Mouse (Mus musculus) MEL (cell line): ENCODE measurements around the gene Trub1. TPM values are rescaled to one million over a fixed set of nuclear protein-coding genes. Genes with fewer than 3 reads are reported as not detected.
A peak's percentile ranks its signal among the peaks of the same experiment; 100 is the strongest.

ENCODE experiments used
- DNase-seq: peaks from one replicate; pipeline ENCODE4 v3.0.0; 2011; ENCODE audit warnings: low read depth, low spot score
- H3K27ac ChIP-seq: 2 replicates; pipeline ENCODE4 v1.5.1; 2012; ENCODE audit warnings: low read depth, mild to moderate bottlenecking, control low read depth, low read length, moderate library complexity; ENCODE audit not compliant: control insufficient read depth
- H3K27me3 ChIP-seq, 2 experiments: fragments of 150-350 bp in 1 of 2; sonication (generic) in 1 of 2; 2 replicates each; pipeline ENCODE4 v1.6.1; 2012; ENCODE audit warnings: low read length in 2 of 2, mild to moderate bottlenecking in 2 of 2, improper control_type of control experiment in 1 of 2, moderate library complexity in 1 of 2; ENCODE audit not compliant: insufficient read depth in 2 of 2, control insufficient read depth in 1 of 2
- H3K36me3 ChIP-seq, 2 experiments: 2 replicates each; pipeline ENCODE4 v1.6.1; 2012 to 2014; ENCODE audit warnings: low read length in 2 of 2, improper control_type of control experiment in 1 of 2, inconsistent platforms in 1 of 2, mild to moderate bottlenecking in 1 of 2; ENCODE audit not compliant: insufficient read depth in 2 of 2, control insufficient read depth in 1 of 2
- H3K4me1 ChIP-seq, 2 experiments: fragments of 150-350 bp in 1 of 2; sonication (generic) in 1 of 2; 2 replicates each; pipeline ENCODE4 v1.6.1; 2012; ENCODE audit warnings: low read length in 2 of 2, improper control_type of control experiment in 1 of 2, mild to moderate bottlenecking in 1 of 2; ENCODE audit not compliant: insufficient read depth in 2 of 2, control insufficient read depth in 1 of 2
- H3K4me3 ChIP-seq, 2 experiments: fragments of 150-350 bp in 1 of 2; sonication (generic) in 1 of 2; 2 replicates each; pipeline ENCODE4 v1.5.1; 2012; ENCODE audit warnings: low read depth in 2 of 2, low read length in 2 of 2, mild to moderate bottlenecking in 2 of 2, moderate library complexity in 2 of 2, control low read depth in 1 of 2, improper control_type of control experiment in 1 of 2; ENCODE audit not compliant: control insufficient read depth in 1 of 2, insufficient read depth in 1 of 2
- H3K79me2 ChIP-seq: 2 replicates; pipeline ENCODE4 v1.6.1; 2012; ENCODE audit warnings: mild to moderate bottlenecking, low read length, moderate library complexity; ENCODE audit not compliant: control insufficient read depth, poor library complexity, insufficient read depth
- H3K9ac ChIP-seq: 2 replicates; pipeline ENCODE4 v1.6.1; 2012; ENCODE audit warnings: low read depth, mild to moderate bottlenecking, control low read depth, low read length, moderate library complexity; ENCODE audit not compliant: control insufficient read depth, poor library complexity, severe bottlenecking
- H3K9me3 ChIP-seq: fragments of 150-350 bp; sonication (generic); replicated peaks from 2 replicates; pipeline ENCODE4 v1.6.1; 2012; ENCODE audit warnings: mild to moderate bottlenecking, low read length, improper control_type of control experiment, moderate library complexity; ENCODE audit not compliant: insufficient read depth
- BHLHE40 ChIP-seq: IDR thresholded peaks from 2 replicates; pipeline ENCODE4 v1.6.1; 2012; ENCODE audit warnings: low read depth, mild to moderate bottlenecking, inconsistent platforms, low read length, improper control_type of control experiment, borderline replicate concordance
- CHD1 ChIP-seq: IDR thresholded peaks from 2 replicates; pipeline ENCODE4 v1.6.1; 2012; ENCODE audit warnings: low read depth, mild to moderate bottlenecking, inconsistent platforms, low read length, improper control_type of control experiment
- E2F4 ChIP-seq: IDR thresholded peaks from 2 replicates; pipeline ENCODE4 v1.6.1; 2011; ENCODE audit warnings: low read depth, low read length, improper control_type of control experiment, borderline replicate concordance
- ELF1 ChIP-seq: IDR thresholded peaks from 2 replicates; pipeline ENCODE4 v1.6.1; 2014; ENCODE audit warnings: low read depth, mild to moderate bottlenecking, inconsistent platforms, low read length, improper control_type of control experiment, moderate library complexity
- EP300 ChIP-seq, 2 experiments: IDR thresholded peaks; 2 replicates each; pipeline ENCODE4 v1.6.1; 2011; ENCODE audit warnings: improper control_type of control experiment in 2 of 2, low read length in 2 of 2, low read depth in 1 of 2, mild to moderate bottlenecking in 1 of 2
- ETS1 ChIP-seq: IDR thresholded peaks from 2 replicates; pipeline ENCODE4 v1.6.1; 2012; ENCODE audit warnings: low read depth, mild to moderate bottlenecking, inconsistent platforms, low read length, improper control_type of control experiment, moderate library complexity
- GABPA ChIP-seq: IDR thresholded peaks from 2 replicates; pipeline ENCODE4 v1.6.1; 2012; ENCODE audit warnings: low read depth, mild to moderate bottlenecking, inconsistent platforms, low read length, improper control_type of control experiment, moderate library complexity
- HCFC1 ChIP-seq: IDR thresholded peaks from 2 replicates; pipeline ENCODE4 v1.6.1; 2012; ENCODE audit warnings: low read depth, mild to moderate bottlenecking, inconsistent platforms, low read length, improper control_type of control experiment, moderate library complexity
- KAT2A ChIP-seq: conservative IDR thresholded peaks from 2 replicates; pipeline ENCODE4 v1.6.1; 2012; ENCODE audit warnings: low read depth, low read length, improper control_type of control experiment, inconsistent platforms
- MAZ ChIP-seq: IDR thresholded peaks from 2 replicates; pipeline ENCODE4 v1.6.1; 2012; ENCODE audit warnings: low read depth, mild to moderate bottlenecking, inconsistent platforms, low read length, improper control_type of control experiment
- MEF2A ChIP-seq: IDR thresholded peaks from 2 replicates; pipeline ENCODE4 v1.6.1; 2014; ENCODE audit warnings: low read depth, mild to moderate bottlenecking, inconsistent platforms, low read length, improper control_type of control experiment; ENCODE audit not compliant: poor library complexity, insufficient replicate concordance, severe bottlenecking; ENCODE audit errors: extremely low read depth
- POLR2A ChIP-seq, 2 experiments: IDR thresholded peaks; 2 replicates each; pipeline ENCODE4 v1.6.1; 2011 to 2012; ENCODE audit warnings: low read length in 2 of 2, mild to moderate bottlenecking in 2 of 2, control low read depth in 1 of 2, improper control_type of control experiment in 1 of 2, low read depth in 1 of 2, moderate library complexity in 1 of 2; ENCODE audit not compliant: control insufficient read depth in 1 of 2, insufficient read depth in 1 of 2, poor library complexity in 1 of 2
- POLR2AphosphoS2 ChIP-seq: IDR thresholded peaks from 2 replicates; pipeline ENCODE4 v1.6.1; 2011; ENCODE audit warnings: low read length, improper control_type of control experiment
- POLR2AphosphoS5 ChIP-seq: IDR thresholded peaks from 2 replicates; pipeline ENCODE4 v1.6.1; 2012; ENCODE audit warnings: low read depth, borderline replicate concordance, mild to moderate bottlenecking, inconsistent platforms, low read length, moderate library complexity, mixed read lengths
- RAD21 ChIP-seq: IDR thresholded peaks from 2 replicates; pipeline ENCODE4 v1.6.1; 2011; ENCODE audit warnings: mild to moderate bottlenecking, low read depth, low read length, improper control_type of control experiment
- SMC3 ChIP-seq: IDR thresholded peaks from 2 replicates; pipeline ENCODE4 v1.6.1; 2011; ENCODE audit warnings: low read depth, low read length, improper control_type of control experiment
- TBP ChIP-seq: IDR thresholded peaks from 2 replicates; pipeline ENCODE4 v1.8.0; 2011; ENCODE audit warnings: low read depth, low read length, improper control_type of control experiment
- TCF12 ChIP-seq: IDR thresholded peaks from 2 replicates; pipeline ENCODE4 v1.6.1; 2014; ENCODE audit warnings: low read depth, mild to moderate bottlenecking, inconsistent platforms, low read length, improper control_type of control experiment, moderate library complexity
- UBTF ChIP-seq: IDR thresholded peaks from 2 replicates; pipeline ENCODE4 v1.6.1; 2012; ENCODE audit warnings: low read depth, mild to moderate bottlenecking, inconsistent platforms, low read length, improper control_type of control experiment, moderate library complexity, borderline replicate concordance; ENCODE audit not compliant: insufficient read depth
- USF1 ChIP-seq: IDR thresholded peaks from 2 replicates; pipeline ENCODE4 v1.6.1; 2014; ENCODE audit warnings: low read depth, mild to moderate bottlenecking, inconsistent platforms, low read length, improper control_type of control experiment, moderate library complexity
- ZC3H11A ChIP-seq: IDR thresholded peaks from 2 replicates; pipeline ENCODE4 v1.6.1; 2012; ENCODE audit warnings: low read depth, mild to moderate bottlenecking, inconsistent platforms, low read length, improper control_type of control experiment
- polyA plus RNA-seq, 2 experiments: library from polyadenylated mRNA; stranded (reverse) in 1 of 2; unstranded in 1 of 2; fragments of >175 nt in 1 of 2; fragments of >200 nt in 1 of 2; gene quantifications; 2 replicates each; pipeline versions ENCODE4 v1.2.1 to v1.2.4; 2012; ENCODE audit warnings: low replicate concordance in 2 of 2, low read depth in 1 of 2; ENCODE audit not compliant: insufficient read length in 2 of 2, insufficient read depth in 1 of 2, missing spikeins in 1 of 2
- total RNA-seq: library from RNA; depleted of rRNA; stranded (reverse); fragments of 300-350 nt; gene quantifications from 2 replicates; pipeline ENCODE4 v1.2.3, GENCODE M21; 2012

Gene Trub1
- total and polyA plus RNA-seq, 3 experiments = 38.2 to 41.6 TPM; not detected in 1

DNA sequence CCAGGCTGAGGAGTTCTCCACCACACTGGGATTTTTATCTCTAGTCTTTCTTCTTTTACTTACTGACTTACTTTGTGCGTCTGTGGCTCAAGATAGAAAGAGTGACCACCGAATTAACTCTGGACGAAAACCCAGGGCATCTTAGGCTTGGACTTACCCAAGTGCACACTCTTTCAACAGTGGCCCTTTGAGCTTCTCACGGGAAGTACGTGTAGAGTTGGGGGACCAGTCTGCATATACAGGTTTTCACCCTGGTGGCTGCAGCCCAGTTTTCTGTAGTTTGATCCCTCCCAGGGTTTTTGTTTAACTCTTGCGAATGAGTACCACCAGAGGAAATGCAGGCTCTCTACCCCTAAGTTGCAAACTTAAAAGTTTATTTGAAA lies 497 bp downstream of the Trub1 start:
- peak; percentile 80 for DNase-seq
- Histone ChIP-seq H3K4me1 (peaks cover 6 to 8% of the 10 kb centered on the region in 2 experiments), H3K4me3 (peak overlapping the region; percentile 87 to 88), H3K79me2 (peaks cover 29% of the 10 kb centered on the region), H3K9ac (peak overlapping the region; percentile 89), H3K36me3 (peaks cover 0 to 15% of the 10 kb centered on the region in 2 experiments; a peak in 2 of 4 replicates), H3K27me3 (no peaks in the 10 kb centered on the region), H3K9me3 (no peaks in the 10 kb centered on the region), H3K27ac (peak overlapping the region; percentile 50)
- no peak for TF ChIP-seq GABPA
- TF ChIP-seq UBTF = no peak
- no peak for TF ChIP-seq HCFC1
- no peak for TF ChIP-seq ZC3H11A
- no peak for TF ChIP-seq POLR2AphosphoS2
- no peak for TF ChIP-seq MEF2A
- peak; percentile 84; the same call in 1 of the 2 replicates for TF ChIP-seq CHD1
- no peak for TF ChIP-seq EP300 (IDR thresholded peaks at IDR 0.05; ENCODE audit: low read depth in 1 of 2, low read length in 2 of 2)
- no peak; the same call in 1 of the 2 replicates for TF ChIP-seq ETS1
- TF ChIP-seq TBP = 0 out of 2 replicates have a peak, but pooled peaks have one; percentile 24
- no peak for TF ChIP-seq TCF12
- no peak for TF ChIP-seq RAD21
- no peak for TF ChIP-seq KAT2A
- TF ChIP-seq USF1 = no peak
- TF ChIP-seq BHLHE40 = no peak
- 0 out of 2 replicates have a peak, but pooled peaks have one; percentile 7 for TF ChIP-seq MAZ
- TF ChIP-seq POLR2A (IDR thresholded peaks at IDR 0.05; ENCODE audit: control insufficient read depth in 1 of 2, insufficient read depth in 1 of 2, low read depth in 1 of 2, low read length in 2 of 2, poor library complexity in 1 of 2) = no peak
- TF ChIP-seq POLR2AphosphoS5 = no peak
- no peak for TF ChIP-seq E2F4
- no peak for TF ChIP-seq ELF1

- DNase-seq = no peak
- H3K36me3 ChIP-seq = peaks cover 0 to 15% of the 10 kb centered on the region in 2 experiments; a peak in 3 of 4 replicates
- no peak overlapping the region for H3K27ac ChIP-seq
- H3K9me3 ChIP-seq = no peaks in the 10 kb centered on the region
- TF ChIP-seq EP300 (IDR thresholded peaks at IDR 0.05; ENCODE audit: low read depth in 1 of 2, low read length in 2 of 2) (no peak), SMC3 (no peak)
- H3K4me3 ChIP-seq = no peak overlapping the region
- peaks cover 6 to 8% of the 10 kb centered on the region in 2 experiments for H3K4me1 ChIP-seq
- H3K27me3 ChIP-seq = no peaks in the 10 kb centered on the region
- peaks cover 29% of the 10 kb centered on the region for H3K79me2 ChIP-seq
- H3K9ac ChIP-seq = no peak overlapping the region
These were observed 2.7 kb downstream of the Trub1 start for GRCm38 (mm10) chr19:57455286-57455960.
